In genomic region chr6:104930284-104930683, GRCm38 (mm10) we compare ENCODE assay signal across 17 mouse cellular contexts.
A peak's percentile ranks its signal among the peaks of the same experiment; 100 is the strongest.
DNase-seq lines count a peak whose midpoint lies in the region; ATAC-seq and TF ChIP-seq lines count a peak whose summit lies in the region.
"Had no signal": no experiment of that assay in that cellular context is flagged by ENCODE, and none has a peak within 500 bp of the region (broad histone marks: within the 10 kb centered on the region; RNA-seq: fewer than 3 reads in every experiment).

No protein-coding gene starts in this region.

- TF ChIP-seq POLR2A in brain, embryonic 14.5 days (IDR thresholded peaks at IDR 0.05; ENCODE audit: borderline replicate concordance, extremely low read depth, insufficient read depth, insufficient read length, poor library complexity, severe bottlenecking): no peak

- no peak overlapping the region for H3K27ac ChIP-seq in forebrain, embryonic 14.5 days (ENCODE audit: low read depth, low read length)
- H3K27ac ChIP-seq in forebrain, embryonic 12.5 days: no peak overlapping the region
- H3K27ac ChIP-seq in midbrain, embryonic 16.5 days (ENCODE audit: low read length): no peak overlapping the region
- no peak overlapping the region for H3K27ac ChIP-seq in midbrain, embryonic 11.5 days (ENCODE audit: low read depth, low read length)
- no peak overlapping the region for H3K27ac ChIP-seq in intestine, embryonic 16.5 days (ENCODE audit: low read length)
- H3K27ac ChIP-seq: embryonic facial prominence, embryonic 10.5 days; embryonic facial prominence, embryonic 12.5 days had no signal

- no peaks in the 10 kb centered on the region for H3K36me3 ChIP-seq in forebrain, embryonic 14.5 days (ENCODE audit: control insufficient read depth, insufficient read depth, low read length)
- no peaks in the 10 kb centered on the region for H3K36me3 ChIP-seq in forebrain, embryonic 12.5 days (replicated peaks)
- H3K36me3 ChIP-seq in midbrain, embryonic 16.5 days (ENCODE audit: control insufficient read depth, insufficient read depth, low read length): no peaks in the 10 kb centered on the region
- no peaks in the 10 kb centered on the region for H3K36me3 ChIP-seq in midbrain, embryonic 11.5 days (ENCODE audit: control insufficient read depth, insufficient read depth, low read length)
- no peaks in the 10 kb centered on the region for H3K36me3 ChIP-seq in intestine, embryonic 16.5 days (ENCODE audit: control insufficient read depth, insufficient read depth, low read length)
- H3K36me3 ChIP-seq: embryonic facial prominence, embryonic 10.5 days; embryonic facial prominence, embryonic 12.5 days had no signal

- H3K9me3 ChIP-seq in forebrain, embryonic 14.5 days (replicated peaks; ENCODE audit: control insufficient read depth, low read length): no peaks in the 10 kb centered on the region
- H3K9me3 ChIP-seq in forebrain, embryonic 12.5 days: no peaks in the 10 kb centered on the region
- H3K9me3 ChIP-seq in midbrain, embryonic 16.5 days (replicated peaks; ENCODE audit: control insufficient read depth, low read length, poor library complexity, severe bottlenecking): no peaks in the 10 kb centered on the region
- no peaks in the 10 kb centered on the region for H3K9me3 ChIP-seq in midbrain, embryonic 11.5 days (ENCODE audit: control insufficient read depth, low read length)
- no peaks in the 10 kb centered on the region for H3K9me3 ChIP-seq in intestine, embryonic 16.5 days (ENCODE audit: control insufficient read depth, low read length)
- H3K9me3 ChIP-seq: embryonic facial prominence, embryonic 10.5 days; embryonic facial prominence, embryonic 12.5 days had no signal

- no peak for TF ChIP-seq CTCF in brain, embryonic 14.5 days (IDR thresholded peaks at IDR 0.05; ENCODE audit: borderline replicate concordance, extremely low read depth, insufficient read depth, insufficient read length)

- H3K4me3 ChIP-seq in forebrain, embryonic 14.5 days (ENCODE audit: low read depth, low read length): no peak overlapping the region
- no peak overlapping the region for H3K4me3 ChIP-seq in forebrain, embryonic 12.5 days (replicated peaks)
- no peak overlapping the region for H3K4me3 ChIP-seq in midbrain, embryonic 16.5 days (ENCODE audit: low read depth, low read length)
- H3K4me3 ChIP-seq in midbrain, embryonic 11.5 days (ENCODE audit: low read depth, low read length): no peak overlapping the region
- H3K4me3 ChIP-seq in intestine, embryonic 16.5 days (ENCODE audit: low read length): no peak overlapping the region
- H3K4me3 ChIP-seq: embryonic facial prominence, embryonic 10.5 days; embryonic facial prominence, embryonic 12.5 days had no signal

- H3K4me2 ChIP-seq in forebrain, embryonic 14.5 days (ENCODE audit: low read length): no peak overlapping the region
- H3K4me2 ChIP-seq in forebrain, embryonic 12.5 days: no peak overlapping the region
- no peak overlapping the region for H3K4me2 ChIP-seq in midbrain, embryonic 16.5 days (ENCODE audit: low read length)
- no peak overlapping the region for H3K4me2 ChIP-seq in midbrain, embryonic 11.5 days
- no peak overlapping the region for H3K4me2 ChIP-seq in intestine, embryonic 16.5 days (ENCODE audit: low read depth, low read length)
- H3K4me2 ChIP-seq: embryonic facial prominence, embryonic 12.5 days had no signal

- no peak overlapping the region for H3K9ac ChIP-seq in forebrain, embryonic 14.5 days (ENCODE audit: low read length)
- no peak overlapping the region for H3K9ac ChIP-seq in forebrain, embryonic 12.5 days
- H3K9ac ChIP-seq in midbrain, embryonic 16.5 days (ENCODE audit: low read depth, low read length): no peak overlapping the region
- H3K9ac ChIP-seq in midbrain, embryonic 11.5 days (ENCODE audit: low read length): no peak overlapping the region
- H3K9ac ChIP-seq in intestine, embryonic 16.5 days (ENCODE audit: low read depth, low read length): no peak overlapping the region
- H3K9ac ChIP-seq: embryonic facial prominence, embryonic 12.5 days; forebrain, postnatal 0 days had no signal

- 76% methylated on average over 5 of the region's 5 CpGs for WGBS in forebrain, embryonic 14.5 days
- 75% methylated on average over 5 of the region's 5 CpGs for WGBS in forebrain, embryonic 12.5 days
- WGBS in midbrain, embryonic 16.5 days: 54% methylated on average over 5 of the region's 5 CpGs
- 77% methylated on average over 5 of the region's 5 CpGs for WGBS in midbrain, embryonic 11.5 days
- WGBS in intestine, embryonic 16.5 days: 64% methylated on average over 5 of the region's 5 CpGs

- no peaks in the 10 kb centered on the region for H3K27me3 ChIP-seq in forebrain, embryonic 14.5 days (replicated peaks; ENCODE audit: control insufficient read depth, insufficient read depth, low read length)
- H3K27me3 ChIP-seq in forebrain, embryonic 12.5 days: no peaks in the 10 kb centered on the region
- H3K27me3 ChIP-seq in midbrain, embryonic 16.5 days (ENCODE audit: control insufficient read depth, insufficient read depth, low read depth, low read length): no peaks in the 10 kb centered on the region
- no peaks in the 10 kb centered on the region for H3K27me3 ChIP-seq in midbrain, embryonic 11.5 days (ENCODE audit: control insufficient read depth, insufficient read depth, low read length)
- H3K27me3 ChIP-seq in intestine, embryonic 16.5 days (replicated peaks; ENCODE audit: control insufficient read depth, insufficient read depth, low read length): no peaks in the 10 kb centered on the region
- H3K27me3 ChIP-seq: embryonic facial prominence, embryonic 12.5 days had no signal

- DNase-seq in forebrain, embryonic 14.5 days (ENCODE audit: low spot score): peak; percentile 13
- no peak for DNase-seq in midbrain, embryonic 11.5 days (ENCODE audit: low spot score, missing footprints)
- peak; percentile 55 for DNase-seq in brain, embryonic 14.5 days (ENCODE audit: low read depth)
- DNase-seq: adrenal gland, adult 2 months; adrenal gland, postnatal 10 days; adrenal gland, postnatal 25 days; cerebellum, adult 11-12 months; cerebellum, adult 2 months; cerebellum, adult 9-10 months; cerebellum, postnatal 10 days; cerebellum, postnatal 25 days; forebrain, postnatal 0 days had no signal

- ATAC-seq in forebrain, embryonic 14.5 days: peak; percentile 48; the same call in 1 of the 2 replicates
- no peak for ATAC-seq in forebrain, embryonic 12.5 days (ENCODE audit: low FRiP score)
- ATAC-seq in midbrain, embryonic 16.5 days: peak; percentile 67; the same call in 1 of the 2 replicates
- ATAC-seq in midbrain, embryonic 11.5 days (ENCODE audit: low FRiP score): no peak
- ATAC-seq in intestine, embryonic 16.5 days: no peak
- ATAC-seq: forebrain, postnatal 0 days had no signal

- no peaks in the 10 kb centered on the region for H3K4me1 ChIP-seq in forebrain, embryonic 14.5 days (ENCODE audit: control insufficient read depth, insufficient read depth, low read length)
- H3K4me1 ChIP-seq in forebrain, embryonic 12.5 days: no peaks in the 10 kb centered on the region
- no peaks in the 10 kb centered on the region for H3K4me1 ChIP-seq in midbrain, embryonic 16.5 days (ENCODE audit: control insufficient read depth, insufficient read depth, low read length)
- no peaks in the 10 kb centered on the region for H3K4me1 ChIP-seq in midbrain, embryonic 11.5 days (ENCODE audit: control insufficient read depth, insufficient read depth, low read length)
- no peaks in the 10 kb centered on the region for H3K4me1 ChIP-seq in intestine, embryonic 16.5 days (ENCODE audit: control insufficient read depth, insufficient read depth, low read length)
- H3K4me1 ChIP-seq: embryonic facial prominence, embryonic 10.5 days; embryonic facial prominence, embryonic 12.5 days had no signal

Comparison
In these comparisons a context has a peak if more than half of its experiments do, and no peak if none do; other contexts are left out.
1. ATAC-seq: peak in forebrain, embryonic 14.5 days (single experiment) and midbrain, embryonic 16.5 days (single experiment); none in forebrain, embryonic 12.5 days (single experiment), midbrain, embryonic 11.5 days (single experiment) and intestine, embryonic 16.5 days (single experiment).